Mouse (Mus musculus) forebrain, embryonic 11.5 days (tissue): ENCODE results near the gene Msmb. TPM values are rescaled to one million over a fixed set of nuclear protein-coding genes. Genes with fewer than 3 reads are reported as not detected.
A peak's percentile ranks its signal among the peaks of the same experiment; 100 is the strongest.
"Not testable (repeated sequence)": the region's sequence is repeated elsewhere in the genome, so short reads cannot be mapped to it uniquely, and the experiment has no call there.

Experiments used
- ATAC-seq: fragments of 200-750 bp; cut with Nextera tagmentation; replicated peaks from 2 replicates; pipeline ENCODE4 v1.8.0; 2017; ENCODE audit warnings: moderate TSS enrichment; ENCODE audit not compliant: low FRiP score
- DNase-seq: peaks from one replicate; pipeline ENCODE4 v3.0.0-alpha.2; 2017; ENCODE audit warnings: low spot score
- H3K27ac ChIP-seq: fragments of 300-500 bp; sonication (generic); 2 replicates; pipeline ENCODE4 v1.5.1; 2014; ENCODE audit warnings: low read depth, low read length
- H3K27me3 ChIP-seq: fragments of 300-500 bp; sonication (generic); 2 replicates; pipeline ENCODE4 v1.6.1; 2014; ENCODE audit warnings: mild to moderate bottlenecking, low read length, mixed read lengths; ENCODE audit not compliant: control insufficient read depth, insufficient read depth
- H3K36me3 ChIP-seq: fragments of 300-500 bp; sonication (generic); 2 replicates; pipeline ENCODE4 v1.6.1; 2014; ENCODE audit warnings: mild to moderate bottlenecking, low read length, moderate library complexity, mixed read lengths; ENCODE audit not compliant: control insufficient read depth, insufficient read depth
- H3K4me1 ChIP-seq: fragments of 300-500 bp; sonication (generic); replicated peaks from 2 replicates; pipeline ENCODE4 v1.6.1; 2014; ENCODE audit warnings: low read length, mixed read lengths; ENCODE audit not compliant: control insufficient read depth, insufficient read depth
- H3K4me2 ChIP-seq: fragments of 300-500 bp; sonication (generic); 2 replicates; pipeline ENCODE4 v1.6.1; 2014; ENCODE audit warnings: low read depth, mild to moderate bottlenecking, low read length, moderate library complexity, mixed read lengths; ENCODE audit not compliant: severe bottlenecking
- H3K4me3 ChIP-seq: fragments of 300-500 bp; sonication (generic); 2 replicates; pipeline ENCODE4 v1.5.1; 2014; ENCODE audit warnings: low read depth, low read length
- H3K9ac ChIP-seq: fragments of 300-500 bp; sonication (generic); 2 replicates; pipeline ENCODE4 v1.6.1; 2014; ENCODE audit warnings: low read length
- H3K9me3 ChIP-seq: fragments of 300-500 bp; sonication (generic); 2 replicates; pipeline ENCODE4 v1.6.1; 2016; ENCODE audit warnings: low read length, mixed read lengths; ENCODE audit not compliant: control insufficient read depth
- WGBS: fragments of 180-500 bp; shearing (Covaris S2); extraction: QIAGEN DNeasy Blood & Tissue Kit; methylation state at CpG from one replicate; pipeline ENCODE4 v1.1.7; 2014; 5-methylcytosine and 5-hydroxymethylcytosine counted together
- polyA plus RNA-seq: library from polyadenylated mRNA; unstranded; fragments of >200 nt; fragmentation: Nextera tagmentation; extraction: Ambion mirVana; gene quantifications from 2 replicates; pipeline ENCODE4 v1.2.1, GENCODE M21; 2014

Gene Msmb
- polyA plus RNA-seq, 1 experiment from 2014 or later = not detected

GRCm38 (mm10) chr14:32106911-32107310 lies 34.9 kb upstream of the Msmb start:
- Histone ChIP-seq H3K9ac (no peak overlapping the region), H3K4me3 (no peak overlapping the region), H3K4me1 (no peaks in the 10 kb centered on the region), H3K36me3 (no peaks in the 10 kb centered on the region), H3K4me2 (no peak overlapping the region), H3K27ac (no peak overlapping the region), H3K9me3 (no peaks in the 10 kb centered on the region), H3K27me3 (no peaks in the 10 kb centered on the region)
- DNase-seq = peak; percentile 24
- 93% methylated on average over 4 of the region's 4 CpGs for WGBS
- ATAC-seq = no peak

- not testable (repeated sequence) for ATAC-seq, H3K27ac ChIP-seq, H3K9ac ChIP-seq, H3K4me1 ChIP-seq, H3K4me3 ChIP-seq, H3K27me3 ChIP-seq, H3K4me2 ChIP-seq, DNase-seq, H3K9me3 ChIP-seq, H3K36me3 ChIP-seq
- 95% methylated on average over 10 of the region's 10 CpGs for WGBS
Observed at GRCm38 (mm10) chr14:32112124-32112523, 29.7 kb upstream of the Msmb start.

GRCm38 (mm10) chr14:32120940-32121919 lies 20.6 kb upstream of the Msmb start:
- no peaks in the 10 kb centered on the region for H3K27me3 ChIP-seq
- no peaks in the 10 kb centered on the region for H3K9me3 ChIP-seq
- no peak overlapping the region for H3K27ac ChIP-seq
- WGBS = 79% methylated on average over 11 of the region's 11 CpGs
- ATAC-seq = no peak
- no peaks in the 10 kb centered on the region for H3K36me3 ChIP-seq
- H3K9ac ChIP-seq = no peak overlapping the region
- DNase-seq = no peak
- H3K4me2 ChIP-seq = no peak overlapping the region
- no peaks in the 10 kb centered on the region for H3K4me1 ChIP-seq
- H3K4me3 ChIP-seq = no peak overlapping the region

- H3K4me3 ChIP-seq = no peak overlapping the region
- no peaks in the 10 kb centered on the region for H3K27me3 ChIP-seq
- DNase-seq (no peak), ATAC-seq (no peak)
- H3K27ac ChIP-seq = no peak overlapping the region
- H3K4me1 ChIP-seq = no peaks in the 10 kb centered on the region
- no peaks in the 10 kb centered on the region for H3K9me3 ChIP-seq
- H3K36me3 ChIP-seq = no peaks in the 10 kb centered on the region
- no peak overlapping the region for H3K4me2 ChIP-seq
- H3K9ac ChIP-seq = no peak overlapping the region
- 53% methylated on average over 2 of the region's 2 CpGs for WGBS
Observed at GRCm38 (mm10) chr14:32121920-32122315, 19.9 kb upstream of the Msmb start.

GRCm38 (mm10) chr14:32124261-32124660 lies 17.6 kb upstream of the Msmb start:
- H3K36me3 ChIP-seq = no peaks in the 10 kb centered on the region
- no peaks in the 10 kb centered on the region for H3K9me3 ChIP-seq
- H3K27me3 ChIP-seq = no peaks in the 10 kb centered on the region
- no peaks in the 10 kb centered on the region for H3K4me1 ChIP-seq
- H3K4me3 ChIP-seq = no peak overlapping the region
- 59% methylated on average over 3 of the region's 3 CpGs for WGBS
- ATAC-seq = no peak
- no peak overlapping the region for H3K27ac ChIP-seq
- no peak overlapping the region for H3K4me2 ChIP-seq
- no peak for DNase-seq
- no peak overlapping the region for H3K9ac ChIP-seq

GRCm38 (mm10) chr14:32125256-32125655 lies 16.6 kb upstream of the Msmb start:
- not testable (repeated sequence) for ATAC-seq
- WGBS = 85% methylated on average over 5 of the region's 5 CpGs

GRCm38 (mm10) chr14:32128409-32128808 lies 13.4 kb upstream of the Msmb start:
- H3K4me2 ChIP-seq = no peak overlapping the region
- H3K27me3 ChIP-seq = no peaks in the 10 kb centered on the region
- DNase-seq = no peak
- no peaks in the 10 kb centered on the region for H3K36me3 ChIP-seq
- no peaks in the 10 kb centered on the region for H3K4me1 ChIP-seq
- H3K9me3 ChIP-seq = no peaks in the 10 kb centered on the region
- ATAC-seq = no peak
- no peak overlapping the region for H3K9ac ChIP-seq
- WGBS = 81% methylated on average over 5 of the region's 5 CpGs
- H3K27ac ChIP-seq = no peak overlapping the region
- H3K4me3 ChIP-seq = no peak overlapping the region

More at GRCm38 (mm10) chr14:32125256-32125655, 16.6 kb upstream of the Msmb start:
- H3K4me2 ChIP-seq, H3K4me3 ChIP-seq, H3K9ac ChIP-seq, DNase-seq, H3K9me3 ChIP-seq, H3K4me1 ChIP-seq, H3K27ac ChIP-seq, H3K27me3 ChIP-seq, H3K36me3 ChIP-seq: not testable (repeated sequence)

GRCm38 (mm10) chr14:32131836-32132235 lies 10.0 kb upstream of the Msmb start:
- Histone ChIP-seq H3K36me3 (no peaks in the 10 kb centered on the region), H3K9me3 (no peaks in the 10 kb centered on the region), H3K9ac (no peak overlapping the region), H3K4me2 (no peak overlapping the region), H3K4me3 (no peak overlapping the region), H3K27ac (no peak overlapping the region), H3K27me3 (no peaks in the 10 kb centered on the region), H3K4me1 (no peaks in the 10 kb centered on the region)
- DNase-seq (no peak), ATAC-seq (no peak)
- WGBS = 92% methylated on average over 4 of the region's 4 CpGs

- no peaks in the 10 kb centered on the region for H3K4me1 ChIP-seq
- no peak overlapping the region for H3K27ac ChIP-seq
- 83% methylated on average over 2 of the region's 2 CpGs for WGBS
- H3K4me3 ChIP-seq = no peak overlapping the region
- H3K4me2 ChIP-seq = no peak overlapping the region
- H3K27me3 ChIP-seq = no peaks in the 10 kb centered on the region
- H3K9ac ChIP-seq = no peak overlapping the region
- ATAC-seq = no peak
- no peak for DNase-seq
- H3K36me3 ChIP-seq = no peaks in the 10 kb centered on the region
- no peaks in the 10 kb centered on the region for H3K9me3 ChIP-seq
Observed at GRCm38 (mm10) chr14:32134293-32134692, 7.5 kb upstream of the Msmb start.
